Mouse (Mus musculus) heart, embryonic 13.5 days (tissue): ENCODE measurements around the gene Hint2. TPM values are rescaled to one million over a fixed set of nuclear protein-coding genes. Genes with fewer than 3 reads are reported as not detected.
A peak's percentile ranks its signal among the peaks of the same experiment; 100 is the strongest.

Experiments
- ATAC-seq: fragments of 200-750 bp; cut with Nextera tagmentation; 2 replicates; pipeline ENCODE4 v1.8.0; 2017; ENCODE audit warnings: moderate TSS enrichment; ENCODE audit not compliant: insufficient number of reproducible peaks, low FRiP score, low TSS enrichment; ENCODE audit errors: extremely low read depth
- H3K27ac ChIP-seq: fragments of 300-500 bp; sonication (generic); replicated peaks from 2 replicates; pipeline ENCODE4 v1.5.1; 2015; ENCODE audit warnings: moderate library complexity, mild to moderate bottlenecking, inconsistent platforms
- H3K27me3 ChIP-seq: fragments of 300-500 bp; sonication (generic); replicated peaks from 2 replicates; pipeline ENCODE4 v1.6.1; 2015; ENCODE audit warnings: mild to moderate bottlenecking, inconsistent platforms
- H3K36me3 ChIP-seq: fragments of 300-500 bp; sonication (generic); 2 replicates; pipeline ENCODE4 v1.6.1; 2015; ENCODE audit warnings: mild to moderate bottlenecking, inconsistent platforms
- H3K4me1 ChIP-seq: fragments of 300-500 bp; sonication (generic); 2 replicates; pipeline ENCODE4 v1.6.1; 2015; ENCODE audit warnings: inconsistent platforms
- H3K4me2 ChIP-seq: fragments of 300-500 bp; sonication (generic); 2 replicates; pipeline ENCODE4 v1.6.1; 2015; ENCODE audit warnings: inconsistent platforms, mild to moderate bottlenecking, moderate library complexity
- H3K4me3 ChIP-seq: fragments of 300-500 bp; sonication (generic); 2 replicates; pipeline ENCODE4 v1.5.1; 2015; ENCODE audit warnings: moderate library complexity, mild to moderate bottlenecking, inconsistent platforms
- H3K9ac ChIP-seq: fragments of 300-500 bp; sonication (generic); 2 replicates; pipeline ENCODE4 v1.6.1; 2015; ENCODE audit warnings: inconsistent platforms, mild to moderate bottlenecking, moderate library complexity
- H3K9me3 ChIP-seq: fragments of 300-500 bp; sonication (generic); 2 replicates; pipeline ENCODE4 v1.6.1; 2016; ENCODE audit warnings: inconsistent platforms
- WGBS: fragments of 180-500 bp; shearing (Covaris S2); methylation state at CpG from one replicate; pipeline ENCODE4 v1.1.7; 2015; ENCODE audit warnings: mixed read lengths; 5-methylcytosine and 5-hydroxymethylcytosine counted together
- polyA plus RNA-seq: library from polyadenylated mRNA; unstranded; fragments of >200 nt; fragmentation: Nextera tagmentation; extraction: Ambion mirVana; gene quantifications from 2 replicates; pipeline ENCODE4 v1.2.1, GENCODE M21; 2015

The Hint2 gene
- polyA plus RNA-seq, 1 experiment from 2014 or later, result 131 TPM

DNA sequence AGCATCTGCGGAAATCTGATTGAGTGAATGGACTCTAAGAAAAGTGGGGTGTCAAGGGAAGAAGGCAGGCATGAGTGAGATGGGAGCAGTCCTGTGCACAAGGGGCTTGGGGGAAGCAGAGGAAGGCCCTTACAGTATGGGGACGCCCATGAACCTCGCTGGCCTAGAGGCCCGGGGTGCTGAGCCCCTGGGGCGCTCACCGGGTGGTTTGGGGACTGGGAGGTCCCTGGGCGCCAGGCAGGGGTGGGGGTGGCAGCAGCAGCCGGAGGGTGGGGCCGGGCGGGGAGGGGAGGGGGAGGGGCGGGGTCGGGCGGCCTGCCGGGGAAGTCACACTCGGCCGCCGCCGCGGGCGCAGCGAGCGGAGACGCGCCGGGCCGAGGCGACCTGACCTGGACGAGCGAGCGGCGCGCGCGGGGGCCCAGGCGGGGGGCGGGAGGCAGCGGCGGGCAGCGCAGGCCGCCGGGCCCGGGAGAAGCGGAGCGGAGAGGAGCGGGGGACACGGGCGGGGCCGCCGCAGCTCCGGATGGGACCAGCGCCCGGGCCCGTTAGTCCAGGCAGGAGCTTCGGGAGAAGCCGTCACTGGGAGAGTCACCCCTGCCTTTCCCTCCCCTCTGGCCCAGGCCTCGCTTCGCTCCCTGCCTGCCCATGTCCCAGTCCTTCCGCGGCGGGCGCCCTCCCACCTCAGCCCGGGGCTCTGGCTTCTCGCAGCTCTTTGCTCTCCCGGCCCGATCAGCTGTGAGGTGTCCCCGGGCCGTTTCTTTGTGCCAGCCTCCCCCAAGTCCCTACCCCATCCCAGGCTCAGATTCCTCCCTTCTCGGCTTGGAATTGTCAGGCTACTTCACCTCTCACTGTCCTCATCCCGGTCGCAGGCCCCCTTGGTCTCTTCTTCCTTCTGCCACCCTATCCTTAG is 25.0 kb downstream of the Hint2 start, which contains the start of gene Npr2:
Npr2 (plus strand) TSS at position 890 of the 910 bp plus-strand sequence.
- Histone ChIP-seq H3K27ac (peak within 1 kb of the TSS; percentile 81), H3K4me2 (peak within 1 kb of the TSS; percentile 91), H3K27me3 (peaks cover 10% of the 10 kb centered on the region; the same call in 1 of the 2 replicates), H3K4me1 (peaks cover 56% of the 10 kb centered on the region), H3K4me3 (peak within 1 kb of the TSS; percentile 75), H3K36me3 (no peaks in the 10 kb centered on the region), H3K9me3 (no peaks in the 10 kb centered on the region), H3K9ac (peak within 1 kb of the TSS; percentile 95)
- whole genome bisulfite sequencing, result 2% methylated on average over 46 of the region's 70 CpGs
- ATAC-seq, result peak; percentile 54; the same call in 1 of the 2 replicates

DNA sequence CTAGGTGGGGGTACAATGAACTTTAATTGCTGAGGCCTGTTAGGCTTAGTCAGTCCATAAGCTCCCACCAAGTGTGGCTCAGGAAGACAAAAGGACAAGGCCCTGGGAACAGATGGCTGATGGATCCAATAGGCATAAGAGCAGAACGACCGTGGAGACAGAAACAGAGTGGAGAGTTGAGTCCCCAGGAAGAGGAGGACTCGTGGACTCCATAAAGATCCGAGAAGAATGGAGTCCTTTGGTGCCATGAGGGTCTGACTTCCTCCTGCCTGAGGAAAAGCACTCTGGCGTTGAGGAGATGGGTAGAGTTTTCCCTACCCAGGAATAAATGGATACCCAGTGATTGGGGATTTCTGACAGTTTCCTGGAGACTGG is 25.6 kb downstream of the Hint2 start:
- WGBS, result 30% methylated on average over 5 of the region's 5 CpGs
- ATAC-seq, result no peak
- H3K36me3 ChIP-seq, result no peaks in the 10 kb centered on the region
- peak overlapping the region; percentile 91 for H3K4me2 ChIP-seq
- H3K4me1 ChIP-seq, result peaks cover 50% of the 10 kb centered on the region
- H3K4me3 ChIP-seq, result peak overlapping the region; percentile 75
- H3K27me3 ChIP-seq, result peaks cover 10% of the 10 kb centered on the region; the same call in 1 of the 2 replicates
- H3K27ac ChIP-seq, result peak overlapping the region; percentile 81
- H3K9ac ChIP-seq, result peak overlapping the region; percentile 95
- peaks cover under 1% of the 10 kb centered on the region; the same call in 1 of the 2 replicates for H3K9me3 ChIP-seq

DNA sequence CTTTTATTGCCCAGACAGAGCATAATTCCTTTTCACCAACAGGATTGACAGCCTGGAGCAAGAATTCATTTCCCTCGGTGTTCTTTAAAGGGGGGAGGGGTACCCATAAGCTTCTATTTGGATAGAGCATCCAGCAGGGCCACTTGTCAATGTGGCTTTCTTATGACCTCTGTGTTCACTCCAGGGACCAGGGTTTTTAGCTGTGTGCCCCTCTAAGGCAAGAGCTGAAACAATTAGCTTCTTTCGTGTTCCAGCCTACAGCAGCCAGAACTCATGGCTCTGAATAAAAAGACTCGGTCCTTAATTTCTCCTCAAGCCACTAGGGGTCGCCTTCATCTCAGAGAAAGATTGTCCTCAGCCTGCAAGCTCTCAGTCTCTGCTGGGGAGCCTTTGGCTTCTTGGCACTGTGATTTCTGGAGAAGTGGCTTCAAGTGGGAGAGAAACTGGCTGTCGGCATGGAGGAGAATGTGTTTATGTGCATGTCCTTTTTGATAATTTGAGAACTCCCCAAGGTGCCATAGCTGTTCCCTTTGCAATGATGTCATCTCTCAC is 26.2 kb downstream of the Hint2 start:
- Histone ChIP-seq H3K4me3 (0 out of 2 replicates have a peak overlapping the region, but pooled peaks have one; percentile 3), H3K9ac (no peak overlapping the region), H3K36me3 (no peaks in the 10 kb centered on the region), H3K27ac (peak overlapping the region; percentile 81), H3K27me3 (peaks cover 10% of the 10 kb centered on the region; the same call in 1 of the 2 replicates), H3K4me2 (peak overlapping the region; percentile 54), H3K4me1 (peaks cover 45% of the 10 kb centered on the region), H3K9me3 (peaks cover 6% of the 10 kb centered on the region)
- no peak for ATAC-seq
- WGBS, result 6% methylated on average over 5 of the region's 5 CpGs

DNA sequence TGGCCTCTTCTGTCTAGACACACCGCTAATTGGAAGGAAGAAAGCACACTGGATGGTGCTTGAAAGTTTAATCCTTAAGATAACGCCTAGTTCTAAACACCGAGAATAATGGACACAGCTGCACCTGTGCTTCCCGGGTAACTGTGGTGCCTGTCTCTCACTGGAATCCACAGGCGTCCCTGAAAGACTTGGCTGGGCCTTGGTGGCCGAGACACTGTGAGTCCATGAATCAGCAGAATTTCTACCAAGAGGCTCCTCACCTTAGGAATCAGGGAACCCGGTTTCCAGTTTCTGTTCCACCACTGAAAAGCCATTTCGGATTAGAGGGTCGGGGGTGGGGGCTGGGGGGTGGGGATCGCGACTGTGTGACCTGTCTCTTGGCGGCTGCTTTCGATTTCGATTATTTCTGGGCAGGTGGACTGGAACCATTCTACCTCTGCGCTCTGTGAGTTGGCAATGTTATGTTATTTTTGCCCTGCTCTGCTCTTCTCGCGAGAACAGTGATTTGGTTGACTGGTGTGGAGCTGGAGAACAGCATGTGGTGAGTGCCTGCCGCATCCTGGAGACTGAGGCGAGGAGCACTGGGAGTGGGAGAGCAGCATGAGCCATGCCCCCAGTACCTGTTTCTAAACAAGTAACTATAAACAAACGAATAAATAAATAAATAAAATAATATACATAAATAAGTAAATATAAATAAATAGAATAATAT is 27.0 kb downstream of the Hint2 start:
- H3K4me3 ChIP-seq, result 0 out of 2 replicates have a peak overlapping the region, but pooled peaks have one; percentile 16
- H3K36me3 ChIP-seq, result no peaks in the 10 kb centered on the region
- H3K4me1 ChIP-seq, result peaks cover 37% of the 10 kb centered on the region
- H3K27me3 ChIP-seq, result peaks cover 10% of the 10 kb centered on the region; the same call in 1 of the 2 replicates
- 30% methylated on average over 20 of the region's 20 CpGs for WGBS
- peak overlapping the region; percentile 41 for H3K4me2 ChIP-seq
- peaks cover 13% of the 10 kb centered on the region for H3K9me3 ChIP-seq
- H3K27ac ChIP-seq, result no peak overlapping the region
- ATAC-seq, result no peak
- peak overlapping the region; percentile 50; the same call in 1 of the 2 replicates for H3K9ac ChIP-seq

DNA sequence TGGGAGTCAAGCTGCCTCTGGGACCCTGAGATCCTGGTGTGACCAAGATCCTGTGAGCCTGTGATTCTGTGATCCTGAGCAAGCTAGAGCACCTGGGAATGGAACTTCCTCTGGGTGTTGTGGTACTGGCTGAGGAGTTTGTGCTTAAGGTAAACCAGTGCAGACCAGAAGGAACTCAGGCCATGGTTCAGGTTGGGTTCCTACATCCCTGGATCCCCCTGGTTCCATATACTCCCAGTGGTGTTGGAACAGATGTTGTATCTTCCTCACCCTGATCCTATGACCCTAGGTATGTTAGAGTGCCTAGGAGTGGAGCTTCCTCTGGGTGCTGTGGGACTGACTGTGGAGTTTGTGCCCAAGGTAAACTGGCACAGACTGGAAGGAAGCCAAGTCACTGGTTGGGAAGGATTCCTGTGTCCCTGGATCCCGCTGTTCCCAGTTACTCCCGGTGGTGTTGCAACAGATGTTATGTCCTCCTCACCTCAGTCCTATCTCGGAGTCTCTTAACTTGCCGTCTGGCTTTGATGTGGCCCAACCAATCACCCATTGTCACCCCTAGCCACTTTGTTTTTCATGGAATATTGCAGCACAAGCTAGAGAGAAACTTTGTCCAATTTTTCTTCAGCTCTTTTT is 36.0 kb downstream of the Hint2 start:
- WGBS, result 59% methylated on average over 4 of the region's 4 CpGs
- Histone ChIP-seq H3K4me1 (no peaks in the 10 kb centered on the region), H3K9me3 (peaks cover 16% of the 10 kb centered on the region), H3K36me3 (no peaks in the 10 kb centered on the region), H3K4me2 (no peak overlapping the region), H3K27ac (no peak overlapping the region), H3K9ac (no peak overlapping the region), H3K4me3 (no peak overlapping the region), H3K27me3 (no peaks in the 10 kb centered on the region)
- no peak for ATAC-seq

DNA sequence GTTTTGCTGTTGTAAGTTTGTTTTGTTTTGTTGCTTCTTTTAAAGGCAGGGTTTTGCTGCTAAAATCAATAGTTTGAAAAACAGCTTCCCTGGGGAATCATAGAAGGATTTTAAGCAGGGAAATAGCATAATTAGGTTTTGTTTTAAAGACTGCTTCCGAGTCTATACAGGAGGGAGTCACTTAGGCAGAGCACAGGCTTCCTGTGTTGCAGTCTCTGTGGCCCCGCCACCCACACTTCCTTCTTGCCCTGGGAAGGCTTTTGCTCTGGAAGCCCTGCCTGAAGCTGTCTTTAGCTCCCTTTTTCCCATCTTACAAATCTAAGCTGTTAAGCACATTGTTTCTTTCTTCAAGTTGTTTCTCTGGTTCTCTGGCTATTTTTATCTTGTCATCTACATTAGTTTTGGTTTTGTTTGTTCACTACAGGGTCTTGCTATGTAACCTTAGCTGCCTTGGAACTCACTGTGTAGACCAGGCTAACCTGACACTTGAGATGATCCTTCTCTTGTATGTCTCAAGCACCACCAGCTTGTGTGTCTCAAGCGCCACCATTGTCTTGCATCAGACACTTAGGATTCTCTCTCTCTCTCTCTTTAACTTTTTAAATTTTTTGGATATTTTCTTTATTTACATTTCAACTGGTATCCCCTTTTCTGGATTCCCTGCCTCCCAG is 43.1 kb downstream of the Hint2 start:
- Histone ChIP-seq H3K9me3 (no peaks in the 10 kb centered on the region), H3K36me3 (no peaks in the 10 kb centered on the region), H3K4me2 (no peak overlapping the region), H3K27ac (no peak overlapping the region), H3K4me3 (no peak overlapping the region), H3K27me3 (no peaks in the 10 kb centered on the region), H3K4me1 (no peaks in the 10 kb centered on the region), H3K9ac (no peak overlapping the region)
- ATAC-seq, result no peak
- 51% methylated on average over 3 of the region's 3 CpGs for WGBS

DNA sequence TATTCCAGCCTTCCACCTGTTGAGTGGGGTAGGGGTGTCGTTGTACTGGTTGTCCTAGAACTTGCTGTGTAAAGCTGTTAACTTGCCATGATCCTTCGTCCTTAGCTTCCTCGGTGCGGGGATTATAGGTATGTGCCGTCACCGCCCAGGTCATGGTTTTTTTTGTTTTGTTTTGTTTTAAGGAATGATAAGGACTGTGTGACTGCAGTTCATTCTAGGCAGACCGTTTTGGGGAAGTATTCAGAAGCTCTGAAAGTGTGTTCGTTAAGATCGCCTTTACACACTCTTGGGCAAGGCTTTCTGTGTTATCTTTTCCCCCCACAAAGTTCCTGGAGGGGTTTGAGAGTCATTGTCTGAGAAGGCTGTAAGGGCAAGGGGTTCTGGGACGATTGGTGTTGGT is 43.7 kb downstream of the Hint2 start:
- H3K4me1 ChIP-seq, result no peaks in the 10 kb centered on the region
- no peak overlapping the region for H3K27ac ChIP-seq
- no peak overlapping the region for H3K9ac ChIP-seq
- 50% methylated on average over 10 of the region's 10 CpGs for WGBS
- H3K36me3 ChIP-seq, result no peaks in the 10 kb centered on the region
- ATAC-seq, result no peak
- no peak overlapping the region for H3K4me3 ChIP-seq
- no peak overlapping the region for H3K4me2 ChIP-seq
- no peaks in the 10 kb centered on the region for H3K9me3 ChIP-seq
- H3K27me3 ChIP-seq, result no peaks in the 10 kb centered on the region

DNA sequence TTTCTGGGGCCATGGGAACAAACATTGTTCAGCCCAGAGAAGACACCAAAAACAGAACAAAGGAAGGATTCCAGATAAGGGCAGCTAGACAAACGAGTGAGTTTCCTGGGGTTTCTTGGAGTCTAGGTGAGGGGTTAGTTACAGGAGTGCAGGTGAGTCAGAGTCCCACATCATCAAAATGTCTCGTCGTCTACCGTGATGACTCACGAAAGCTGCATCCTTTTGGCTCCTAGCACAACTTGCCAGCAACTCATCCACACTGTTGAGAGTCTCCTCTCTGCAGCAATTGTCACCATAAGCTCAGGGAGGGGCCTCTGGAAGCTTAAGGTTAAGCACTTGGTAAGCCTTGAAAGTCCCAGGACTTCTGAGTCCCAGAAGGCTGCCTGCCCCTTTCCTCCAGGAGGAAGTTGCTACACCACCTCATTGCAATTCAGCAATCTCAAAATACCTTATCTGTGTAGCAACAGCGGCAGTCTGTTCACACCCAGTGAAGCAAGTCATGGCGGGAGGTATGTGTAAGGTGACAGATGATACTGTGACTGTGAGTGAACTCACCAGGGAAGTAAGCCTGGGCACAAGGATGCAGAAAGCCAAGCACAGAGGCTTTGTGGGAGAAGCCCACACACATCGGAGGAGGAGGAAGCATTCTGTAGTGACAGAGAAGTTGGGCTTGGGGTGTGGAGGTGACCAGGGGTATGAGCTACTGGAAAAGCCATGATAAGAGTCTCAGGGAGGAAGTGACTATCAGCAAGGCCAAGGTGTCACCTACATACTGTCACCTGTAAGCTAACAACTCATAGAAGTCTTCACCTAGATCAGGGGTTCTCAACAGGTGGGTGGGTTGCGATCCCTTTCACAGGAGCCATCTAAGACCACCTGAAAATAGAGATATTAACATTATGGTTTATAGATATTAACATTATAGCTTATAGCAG is 51.2 kb downstream of the Hint2 start:
- H3K27ac ChIP-seq, result no peak overlapping the region
- 0 out of 2 replicates have a peak overlapping the region, but pooled peaks have one; percentile 14 for H3K9ac ChIP-seq
- ATAC-seq, result no peak
- H3K27me3 ChIP-seq, result no peaks in the 10 kb centered on the region
- WGBS, result 39% methylated on average over 9 of the region's 9 CpGs
- H3K36me3 ChIP-seq, result no peaks in the 10 kb centered on the region
- no peaks in the 10 kb centered on the region for H3K9me3 ChIP-seq
- H3K4me2 ChIP-seq, result 0 out of 2 replicates have a peak overlapping the region, but pooled peaks have one; percentile 5
- peaks cover 9% of the 10 kb centered on the region for H3K4me1 ChIP-seq
- H3K4me3 ChIP-seq, result no peak overlapping the region
